Comparison of ENCODE assay signal across 30 mouse cellular contexts in genomic region chr1:112785135-112785681, GRCm38 (mm10).
DNase-seq lines count a peak whose midpoint lies in the region; ATAC-seq and TF ChIP-seq lines count a peak whose summit lies in the region.
"Had no signal": no experiment of that assay in that cellular context is flagged by ENCODE, and none has a peak within 500 bp of the region (broad histone marks: within the 10 kb centered on the region; RNA-seq: fewer than 3 reads in every experiment).

No protein-coding gene starts in this region.

- DNase-seq in kidney, postnatal 0 days (ENCODE audit: low spot score): peak; percentile 3
- no peak for DNase-seq in kidney, postnatal 4 days
- DNase-seq in 416B (ENCODE audit: low read depth): peak; percentile 31
- peak; percentile 9 for DNase-seq in mesoderm, embryonic 11.5 days (ENCODE audit: low read depth, low spot score)
- no peak for DNase-seq in adrenal gland, postnatal 4 days (ENCODE audit: low spot score in 2 of 2)
- DNase-seq in heart, postnatal 36 days: no peak
- DNase-seq: adrenal gland, postnatal 10 days; adrenal gland, postnatal 36 days; cerebellum, adult 11-12 months; cerebellum, adult 8-10 months; cerebellum, postnatal 10 days; cerebellum, postnatal 36 days; embryo, embryonic 11 days; gastrocnemius, adult 2 months; gastrocnemius, postnatal 14 days; heart, adult 11 months had no signal

- H3K36me3 ChIP-seq in kidney, postnatal 0 days (ENCODE audit: insufficient read depth, low read length): no peaks in the 10 kb centered on the region
- H3K36me3 ChIP-seq in hindbrain, embryonic 16.5 days (ENCODE audit: control insufficient read depth, insufficient read depth, low read length): no peaks in the 10 kb centered on the region
- H3K36me3 ChIP-seq: embryonic facial prominence, embryonic 10.5 days; embryonic facial prominence, embryonic 13.5 days; forebrain, embryonic 12.5 days; forebrain, embryonic 15.5 days; G1E; hindbrain, embryonic 10.5 days; hindbrain, embryonic 13.5 days had no signal

- H3K4me3 ChIP-seq in kidney, postnatal 0 days (replicated peaks; ENCODE audit: low read depth, low read length): no peak overlapping the region
- no peak overlapping the region for H3K4me3 ChIP-seq in hindbrain, embryonic 16.5 days (ENCODE audit: low read length)
- H3K4me3 ChIP-seq: embryonic facial prominence, embryonic 10.5 days; embryonic facial prominence, embryonic 13.5 days; erythroblast, embryonic 14.5 days; forebrain, embryonic 12.5 days; forebrain, embryonic 15.5 days; gastrocnemius, adult 2 months; hindbrain, embryonic 10.5 days; hindbrain, embryonic 13.5 days had no signal

- WGBS in kidney, postnatal 0 days: 39% methylated on average over 3 of the region's 3 CpGs
- WGBS in hindbrain, embryonic 16.5 days: 58% methylated on average over 3 of the region's 3 CpGs

- intact Hi-C loops in heart, postnatal 36 days (cut with DNase I): no loop called here

- H3K9me3 ChIP-seq in kidney, postnatal 0 days (replicated peaks; ENCODE audit: low read length): no peaks in the 10 kb centered on the region
- no peaks in the 10 kb centered on the region for H3K9me3 ChIP-seq in hindbrain, embryonic 16.5 days (ENCODE audit: control insufficient read depth, low read length)
- H3K9me3 ChIP-seq: embryonic facial prominence, embryonic 10.5 days; embryonic facial prominence, embryonic 13.5 days; forebrain, embryonic 12.5 days; forebrain, embryonic 15.5 days; hindbrain, embryonic 10.5 days; hindbrain, embryonic 13.5 days had no signal

- TF ChIP-seq CTCF in kidney, postnatal 0 days (IDR thresholded peaks at IDR 0.05; ENCODE audit: low read depth): no peak

- H3K27ac ChIP-seq in kidney, postnatal 0 days: no peak overlapping the region
- H3K27ac ChIP-seq in hindbrain, embryonic 16.5 days (ENCODE audit: low read depth, low read length): no peak overlapping the region
- H3K27ac ChIP-seq: embryonic facial prominence, embryonic 10.5 days; embryonic facial prominence, embryonic 13.5 days; forebrain, embryonic 12.5 days; forebrain, embryonic 15.5 days; gastrocnemius, adult 2 months; hindbrain, embryonic 10.5 days; hindbrain, embryonic 13.5 days; hindbrain, postnatal 0 days had no signal

- H3K9ac ChIP-seq in kidney, postnatal 0 days (ENCODE audit: low read depth, low read length): no peak overlapping the region
- H3K9ac ChIP-seq in hindbrain, embryonic 16.5 days (ENCODE audit: low read depth, low read length): no peak overlapping the region
- H3K9ac ChIP-seq: embryonic facial prominence, embryonic 13.5 days; forebrain, embryonic 12.5 days; forebrain, embryonic 15.5 days; hindbrain, embryonic 13.5 days had no signal

- H3K27me3 ChIP-seq in kidney, postnatal 0 days (ENCODE audit: insufficient read depth, low read length): no peaks in the 10 kb centered on the region
- H3K27me3 ChIP-seq in hindbrain, embryonic 16.5 days (replicated peaks; ENCODE audit: control insufficient read depth, insufficient read depth, low read length): no peaks in the 10 kb centered on the region
- H3K27me3 ChIP-seq: CH12.LX; embryonic facial prominence, embryonic 13.5 days; forebrain, embryonic 12.5 days; forebrain, embryonic 15.5 days; hindbrain, embryonic 13.5 days; Patski had no signal

- H3K4me1 ChIP-seq in kidney, postnatal 0 days (replicated peaks; ENCODE audit: insufficient read depth, low read length): no peaks in the 10 kb centered on the region
- H3K4me1 ChIP-seq in hindbrain, embryonic 16.5 days (ENCODE audit: control insufficient read depth, insufficient read depth, low read depth, low read length): no peaks in the 10 kb centered on the region
- H3K4me1 ChIP-seq: embryonic facial prominence, embryonic 10.5 days; embryonic facial prominence, embryonic 13.5 days; forebrain, embryonic 12.5 days; forebrain, embryonic 15.5 days; hindbrain, embryonic 10.5 days; hindbrain, embryonic 13.5 days had no signal

- H3K4me2 ChIP-seq in kidney, postnatal 0 days (ENCODE audit: low read length): no peak overlapping the region
- H3K4me2 ChIP-seq in hindbrain, embryonic 16.5 days (ENCODE audit: low read length): no peak overlapping the region
- H3K4me2 ChIP-seq: embryonic facial prominence, embryonic 13.5 days; forebrain, embryonic 12.5 days; forebrain, embryonic 15.5 days; heart, embryonic 11.5 days; hindbrain, embryonic 13.5 days had no signal

- no peak for ATAC-seq in kidney, postnatal 0 days (replicated peaks; ENCODE audit: low FRiP score, low read depth)
- ATAC-seq in hindbrain, embryonic 16.5 days: no peak
- ATAC-seq: forebrain, embryonic 15.5 days; hindbrain, postnatal 0 days; inflammation-experienced regulatory T-cells, adult 6 months; Patski had no signal

Comparison
In these comparisons a context has a peak if more than half of its experiments do, and no peak if none do; other contexts are left out.
1. DNase-seq: peak in kidney, postnatal 0 days (single experiment), 416B (single experiment) and mesoderm, embryonic 11.5 days (single experiment); none in kidney, postnatal 4 days (0 of 2), adrenal gland, postnatal 4 days (0 of 2) and heart, postnatal 36 days (0 of 2).